Mouse (Mus musculus) neural tube, embryonic 14.5 days (tissue): ENCODE measurements at regions not wholly inside any gene's neighbourhood (a gene's known extent, or its start where the extent isn't known, plus 50 kb on each side); places are given as distances from the start of the nearest gene placed in this dataset.
"Not testable (repeated sequence)": the region's sequence is repeated elsewhere in the genome, so short reads cannot be mapped to it uniquely, and the experiment has no call there.

Experiments
- ATAC-seq: fragments of 200-750 bp; cut with Nextera tagmentation; 2 replicates; pipeline ENCODE4 v1.8.0; 2017; ENCODE audit warnings: low read depth, mild to moderate bottlenecking, moderate TSS enrichment, moderate library complexity
- H3K27ac ChIP-seq: fragments of 300-500 bp; sonication (generic); 2 replicates; pipeline ENCODE4 v1.5.1; 2014; ENCODE audit warnings: low read depth, mild to moderate bottlenecking, control low read depth, low read length, moderate library complexity, mixed read lengths
- H3K27me3 ChIP-seq: fragments of 300-500 bp; sonication (generic); 2 replicates; pipeline ENCODE4 v1.6.1; 2014; ENCODE audit warnings: low read length; ENCODE audit not compliant: control insufficient read depth, insufficient read depth
- H3K36me3 ChIP-seq: fragments of 300-500 bp; sonication (generic); 2 replicates; pipeline ENCODE4 v1.6.1; 2014; ENCODE audit warnings: low read length, mixed read lengths; ENCODE audit not compliant: control insufficient read depth, insufficient read depth
- H3K4me1 ChIP-seq: fragments of 300-500 bp; sonication (generic); 2 replicates; pipeline ENCODE4 v1.6.1; 2014; ENCODE audit warnings: low read length; ENCODE audit not compliant: control insufficient read depth, insufficient read depth
- H3K4me2 ChIP-seq: fragments of 300-500 bp; sonication (generic); 2 replicates; pipeline ENCODE4 v1.6.1; 2014; ENCODE audit warnings: mild to moderate bottlenecking, low read depth, low read length, control low read depth
- H3K4me3 ChIP-seq: fragments of 300-500 bp; sonication (generic); 2 replicates; pipeline ENCODE4 v1.5.1; 2014; ENCODE audit warnings: low read depth, low read length, control low read depth, mixed read lengths
- H3K9ac ChIP-seq: fragments of 300-500 bp; sonication (generic); replicated peaks from 2 replicates; pipeline ENCODE4 v1.6.1; 2014; ENCODE audit warnings: low read depth, mild to moderate bottlenecking, control low read depth, low read length, mixed read lengths
- H3K9me3 ChIP-seq: fragments of 300-500 bp; sonication (generic); 2 replicates; pipeline ENCODE4 v1.6.1; 2016; ENCODE audit warnings: low read length; ENCODE audit not compliant: control insufficient read depth
- whole genome bisulfite sequencing: fragments of 180-500 bp; shearing (Covaris S2); extraction: QIAGEN DNeasy Blood & Tissue Kit; methylation state at CpG from one replicate; pipeline ENCODE4 v1.1.7; 2014; 5-methylcytosine and 5-hydroxymethylcytosine counted together

DNA sequence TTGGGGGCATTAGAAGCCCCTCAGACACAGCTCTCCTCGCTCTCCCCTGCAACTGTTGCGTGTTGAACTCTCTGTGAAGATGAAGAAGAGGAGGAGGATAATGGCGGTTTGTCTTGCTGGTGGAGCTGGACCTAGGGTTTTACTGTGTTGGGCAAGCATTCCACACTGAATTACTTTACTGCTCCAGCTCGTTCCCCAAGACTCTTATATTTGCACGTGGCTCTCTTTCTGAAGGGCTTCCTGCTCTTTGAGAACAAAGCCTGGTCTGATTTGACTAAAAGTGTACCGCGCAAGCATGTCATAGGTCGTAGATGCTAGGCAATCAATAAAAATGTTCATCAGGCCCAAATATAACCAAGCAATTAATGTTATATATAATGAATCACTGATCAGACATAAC is 509.1 kb downstream of the Zfp704 start:
- Histone ChIP-seq H3K36me3 (no peaks in the 10 kb centered on the region), H3K4me3 (no peak overlapping the region), H3K9ac (no peak overlapping the region), H3K27ac (no peak overlapping the region), H3K27me3 (no peaks in the 10 kb centered on the region), H3K4me1 (no peaks in the 10 kb centered on the region), H3K9me3 (no peaks in the 10 kb centered on the region), H3K4me2 (no peak overlapping the region)
- WGBS: 55% methylated on average over 8 of the region's 8 CpGs
- ATAC-seq: no peak

DNA sequence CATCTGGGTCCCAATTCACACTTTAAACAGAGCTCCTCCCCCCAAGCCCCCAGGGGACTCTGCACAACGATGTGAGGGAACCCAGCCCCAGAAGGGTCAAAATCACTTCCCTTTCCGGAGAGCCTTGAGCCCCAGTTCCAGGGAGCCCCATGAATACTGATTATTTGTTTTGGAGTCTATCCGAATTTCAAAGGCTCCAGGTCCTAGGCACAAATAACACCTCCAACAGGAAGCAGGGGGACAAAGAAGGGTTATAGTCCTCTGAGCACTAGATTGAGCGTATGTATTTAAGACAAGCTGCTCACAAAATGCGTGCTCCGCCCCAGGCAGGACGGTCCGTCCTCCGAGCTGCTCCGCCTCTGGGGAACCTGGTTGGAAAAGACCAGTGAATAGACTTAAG is 511.4 kb downstream of the Zfp704 start:
- H3K4me2 ChIP-seq: no peak overlapping the region
- WGBS: 81% methylated on average over 10 of the region's 10 CpGs
- no peak overlapping the region for H3K4me3 ChIP-seq
- no peak overlapping the region for H3K27ac ChIP-seq
- no peaks in the 10 kb centered on the region for H3K4me1 ChIP-seq
- no peak overlapping the region for H3K9ac ChIP-seq
- no peaks in the 10 kb centered on the region for H3K9me3 ChIP-seq
- no peaks in the 10 kb centered on the region for H3K36me3 ChIP-seq
- ATAC-seq: no peak
- no peaks in the 10 kb centered on the region for H3K27me3 ChIP-seq

- Histone ChIP-seq H3K36me3 (no peaks in the 10 kb centered on the region), H3K4me1 (no peaks in the 10 kb centered on the region), H3K27me3 (no peaks in the 10 kb centered on the region), H3K4me2 (no peak overlapping the region), H3K9ac (no peak overlapping the region), H3K27ac (no peak overlapping the region), H3K4me3 (no peak overlapping the region), H3K9me3 (no peaks in the 10 kb centered on the region)
- 89% methylated on average over 5 of the region's 5 CpGs for WGBS
- ATAC-seq: no peak
These were observed 525.8 kb downstream of the Zfp704 start for GRCm38 (mm10) chr3:9084134-9084533.

- Histone ChIP-seq H3K27me3 (no peaks in the 10 kb centered on the region), H3K4me3 (no peak overlapping the region), H3K4me1 (no peaks in the 10 kb centered on the region), H3K36me3 (no peaks in the 10 kb centered on the region), H3K9ac (no peak overlapping the region), H3K4me2 (no peak overlapping the region), H3K9me3 (no peaks in the 10 kb centered on the region), H3K27ac (no peak overlapping the region)
- ATAC-seq: no peak
- WGBS: 84% methylated on average over 7 of the region's 7 CpGs
These were observed 527.8 kb downstream of the Zfp704 start for GRCm38 (mm10) chr3:9082061-9082460.

- whole genome bisulfite sequencing: 75% methylated on average over 2 of the region's 2 CpGs
These were observed 531.7 kb downstream of the Zfp704 start for GRCm38 (mm10) chr3:9078201-9078600.

GRCm38 (mm10) chr3:9076696-9077095 is 533.2 kb downstream of the Zfp704 start:
- no peak overlapping the region for H3K4me2 ChIP-seq
- peak; percentile 69; the same call in 1 of the 2 replicates for ATAC-seq
- H3K9ac ChIP-seq: no peak overlapping the region
- no peaks in the 10 kb centered on the region for H3K36me3 ChIP-seq
- no peaks in the 10 kb centered on the region for H3K4me1 ChIP-seq
- H3K27me3 ChIP-seq: no peaks in the 10 kb centered on the region
- H3K4me3 ChIP-seq: no peak overlapping the region
- H3K9me3 ChIP-seq: no peaks in the 10 kb centered on the region
- H3K27ac ChIP-seq: no peak overlapping the region
- 21% methylated on average over 3 of the region's 3 CpGs for WGBS

More at GRCm38 (mm10) chr3:9078201-9078600, 531.7 kb downstream of the Zfp704 start:
- no peaks in the 10 kb centered on the region for H3K4me1 ChIP-seq
- H3K4me2 ChIP-seq: no peak overlapping the region
- no peak overlapping the region for H3K4me3 ChIP-seq
- no peaks in the 10 kb centered on the region for H3K9me3 ChIP-seq
- H3K9ac ChIP-seq: no peak overlapping the region
- no peaks in the 10 kb centered on the region for H3K36me3 ChIP-seq
- no peak overlapping the region for H3K27ac ChIP-seq
- no peak for ATAC-seq
- no peaks in the 10 kb centered on the region for H3K27me3 ChIP-seq

DNA sequence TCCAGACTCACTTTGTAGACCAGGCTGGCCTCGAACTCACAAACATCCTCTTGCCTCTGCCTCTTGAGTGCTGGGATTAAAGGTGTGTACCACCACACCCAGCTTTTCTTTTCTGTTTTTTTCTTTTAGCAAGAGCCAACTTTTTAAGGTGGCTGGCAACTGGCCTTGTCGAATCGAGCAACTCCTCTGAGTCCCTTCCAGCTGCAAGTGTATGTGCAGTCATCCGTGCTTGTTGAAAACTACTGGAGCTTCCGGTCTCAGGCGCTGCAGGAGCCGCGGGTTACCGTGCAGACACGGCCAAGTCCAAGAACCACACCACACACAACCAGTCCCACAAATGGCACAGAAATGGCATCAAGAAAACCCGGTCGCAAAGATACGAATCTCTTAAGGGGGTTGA is 537.4 kb downstream of the Zfp704 start:
- H3K4me1 ChIP-seq, H3K27me3 ChIP-seq, H3K27ac ChIP-seq, ATAC-seq, H3K4me3 ChIP-seq, H3K9ac ChIP-seq, H3K4me2 ChIP-seq, H3K36me3 ChIP-seq, H3K9me3 ChIP-seq: not testable (repeated sequence)
- WGBS: 93% methylated on average over 13 of the region's 13 CpGs

DNA sequence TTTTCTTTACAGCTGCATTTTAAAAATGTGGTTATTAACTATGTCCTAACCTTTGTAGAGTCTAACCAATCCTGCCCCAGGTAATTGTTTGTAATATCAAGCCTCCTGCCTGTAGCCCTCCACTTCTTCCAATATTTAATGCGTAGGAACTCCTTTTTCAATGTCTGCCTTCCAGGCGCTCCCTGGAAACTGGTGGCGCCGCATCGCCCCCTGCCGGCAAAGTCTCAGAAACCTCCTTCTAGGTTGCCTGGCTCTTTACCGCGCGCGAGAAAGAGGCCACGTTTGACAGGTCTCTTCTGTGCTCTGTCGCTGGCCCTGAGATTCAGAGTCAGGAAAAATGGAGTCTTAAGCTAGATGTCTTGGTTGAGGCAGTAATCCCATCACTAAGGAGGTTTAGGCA is 542.8 kb downstream of the Zfp704 start:
- Histone ChIP-seq H3K4me2 (no peak overlapping the region), H3K27ac (no peak overlapping the region)
- 0 out of 2 replicates have a peak, but pooled peaks have one; percentile 51 for ATAC-seq

DNA sequence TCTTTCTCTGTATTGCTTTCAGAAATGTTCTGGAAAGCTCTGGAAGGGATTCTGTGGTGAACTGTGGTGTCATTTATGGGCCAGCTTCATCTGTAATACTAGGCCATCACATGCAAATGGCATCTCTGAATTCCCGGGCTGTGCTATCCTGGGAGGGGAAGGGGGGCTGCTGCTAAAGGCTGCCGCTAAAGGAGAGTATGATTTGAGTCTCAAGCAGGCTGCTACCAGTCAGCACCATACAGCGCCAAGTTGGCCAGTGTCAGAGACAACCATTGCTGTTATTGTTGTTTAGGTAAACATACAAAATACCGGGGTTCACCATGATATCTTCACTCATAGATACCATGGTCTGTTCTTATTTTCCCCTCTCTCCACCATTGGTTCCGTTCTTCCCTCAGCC is 543.5 kb downstream of the Zfp704 start:
- Histone ChIP-seq H3K27ac (no peak overlapping the region), H3K9ac (no peak overlapping the region), H3K27me3 (no peaks in the 10 kb centered on the region), H3K4me1 (no peaks in the 10 kb centered on the region), H3K9me3 (no peaks in the 10 kb centered on the region), H3K36me3 (no peaks in the 10 kb centered on the region), H3K4me2 (no peak overlapping the region), H3K4me3 (no peak overlapping the region)
- 82% methylated on average over 5 of the region's 5 CpGs for WGBS
- no peak for ATAC-seq

More for the DNA sequence above, 542.8 kb downstream of the Zfp704 start:
- 2% methylated on average over 12 of the region's 12 CpGs for WGBS
- Histone ChIP-seq H3K27me3 (no peaks in the 10 kb centered on the region), H3K9ac (no peak overlapping the region), H3K36me3 (no peaks in the 10 kb centered on the region), H3K9me3 (no peaks in the 10 kb centered on the region), H3K4me1 (no peaks in the 10 kb centered on the region), H3K4me3 (no peak overlapping the region)

DNA sequence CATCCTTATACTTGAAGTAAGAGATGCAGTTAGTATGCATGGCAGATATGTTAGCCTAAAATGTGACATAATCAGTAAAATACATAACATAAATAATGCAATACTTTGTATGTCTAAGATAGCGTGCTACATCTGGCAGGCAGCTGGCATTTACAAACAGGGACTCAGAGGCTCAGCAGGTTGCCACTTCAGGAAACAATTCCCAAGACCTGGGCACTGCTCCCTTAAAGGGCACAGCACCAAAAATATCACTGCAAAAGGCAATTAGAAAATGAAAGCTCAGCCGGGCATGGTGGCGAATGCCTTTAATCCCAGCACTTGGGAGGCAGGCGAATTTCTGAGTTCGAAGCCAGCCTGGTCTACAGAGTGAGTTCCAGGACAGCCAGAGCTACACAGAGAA is 544.0 kb downstream of the Zfp704 start:
- Histone ChIP-seq H3K4me1 (no peaks in the 10 kb centered on the region), H3K4me2 (no peak overlapping the region), H3K4me3 (no peak overlapping the region), H3K27me3 (no peaks in the 10 kb centered on the region), H3K36me3 (no peaks in the 10 kb centered on the region), H3K9ac (no peak overlapping the region), H3K9me3 (no peaks in the 10 kb centered on the region), H3K27ac (no peak overlapping the region)
- no peak for ATAC-seq
- 80% methylated on average over 5 of the region's 5 CpGs for WGBS
